Mouse (Mus musculus): Measurements from ENCODE around the gene Rad51ap1.
A peak's percentile ranks its signal among the peaks of the same experiment; 100 is the strongest.

The Rad51ap1 gene

DNA sequence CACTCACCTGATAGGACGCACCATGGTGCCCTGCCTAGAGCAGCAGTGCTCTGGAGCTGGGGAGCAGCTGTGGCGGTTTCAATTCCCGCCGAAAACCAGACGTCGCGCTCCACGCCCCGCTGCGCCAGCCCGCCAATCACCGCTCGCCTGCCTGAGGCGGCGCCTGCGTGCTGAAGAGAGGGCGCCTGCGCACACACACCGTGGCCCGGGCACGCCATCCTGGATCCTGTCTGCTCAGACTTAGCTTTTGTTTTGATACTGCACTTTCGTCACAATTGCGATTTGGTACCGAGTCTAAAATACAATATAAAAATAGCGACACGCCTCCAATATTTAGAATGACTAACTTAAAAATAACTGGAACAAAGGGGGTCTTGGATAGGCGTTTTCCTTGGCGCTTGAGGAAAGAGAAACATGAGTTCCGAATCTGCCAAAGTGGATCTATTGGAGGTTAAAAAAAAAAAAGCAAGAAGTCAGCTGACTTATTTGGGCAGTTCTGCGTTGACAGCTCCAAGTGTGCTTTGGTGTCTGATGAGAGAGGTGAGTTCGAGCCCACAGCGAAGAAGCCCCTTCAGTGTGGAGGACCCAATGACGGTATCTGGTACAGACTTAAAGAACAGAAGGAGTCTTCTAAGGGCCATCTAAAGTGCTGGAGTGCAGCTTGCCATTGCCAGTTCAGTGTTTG lies at the start of gene Rad51ap1, which contains the start of gene D6Wsu163e:
Rad51ap1 (minus strand) TSS at position 101 of the 685 bp plus-strand sequence.
D6Wsu163e (plus strand) TSS at position 476 of the 685 bp plus-strand sequence.
- peak; percentile 97 for DNase-seq (ENCODE audit: low spot score)

DNA sequence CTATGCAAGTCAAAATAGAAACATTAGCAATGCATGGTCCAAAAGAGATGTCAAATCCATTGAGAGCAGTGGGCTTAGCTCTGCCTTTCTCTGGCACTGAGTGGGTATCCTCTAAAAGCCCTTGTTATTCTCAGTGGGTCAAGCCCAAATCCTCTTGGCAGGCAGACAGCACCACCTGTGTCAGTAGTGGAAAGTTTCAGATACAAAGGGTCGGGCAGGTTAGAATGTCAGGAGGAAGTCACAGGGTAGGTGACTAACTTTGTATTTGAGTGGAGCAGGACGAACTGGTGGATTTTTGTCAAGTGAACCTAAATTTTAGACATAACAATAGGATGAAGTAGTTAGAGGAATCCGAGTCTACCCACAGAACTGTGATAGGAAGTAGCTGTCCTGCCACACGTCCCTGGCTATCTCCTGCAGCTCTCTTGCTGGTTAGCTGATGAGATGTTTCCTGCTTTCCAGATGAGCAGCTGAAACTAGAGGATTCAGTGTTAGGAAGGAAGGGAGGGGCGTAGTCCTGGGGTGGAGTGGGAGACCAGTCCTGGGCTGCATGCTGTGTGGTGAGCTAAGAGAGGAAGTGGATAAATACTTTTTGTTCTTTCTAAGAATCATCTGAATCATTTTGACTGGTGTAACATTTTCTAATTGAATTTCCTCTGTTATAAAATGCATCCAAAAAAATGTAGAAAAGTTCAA lies 42.3 kb upstream of the Rad51ap1 start:
- no peak for DNase-seq (ENCODE audit: low spot score)

DNA sequence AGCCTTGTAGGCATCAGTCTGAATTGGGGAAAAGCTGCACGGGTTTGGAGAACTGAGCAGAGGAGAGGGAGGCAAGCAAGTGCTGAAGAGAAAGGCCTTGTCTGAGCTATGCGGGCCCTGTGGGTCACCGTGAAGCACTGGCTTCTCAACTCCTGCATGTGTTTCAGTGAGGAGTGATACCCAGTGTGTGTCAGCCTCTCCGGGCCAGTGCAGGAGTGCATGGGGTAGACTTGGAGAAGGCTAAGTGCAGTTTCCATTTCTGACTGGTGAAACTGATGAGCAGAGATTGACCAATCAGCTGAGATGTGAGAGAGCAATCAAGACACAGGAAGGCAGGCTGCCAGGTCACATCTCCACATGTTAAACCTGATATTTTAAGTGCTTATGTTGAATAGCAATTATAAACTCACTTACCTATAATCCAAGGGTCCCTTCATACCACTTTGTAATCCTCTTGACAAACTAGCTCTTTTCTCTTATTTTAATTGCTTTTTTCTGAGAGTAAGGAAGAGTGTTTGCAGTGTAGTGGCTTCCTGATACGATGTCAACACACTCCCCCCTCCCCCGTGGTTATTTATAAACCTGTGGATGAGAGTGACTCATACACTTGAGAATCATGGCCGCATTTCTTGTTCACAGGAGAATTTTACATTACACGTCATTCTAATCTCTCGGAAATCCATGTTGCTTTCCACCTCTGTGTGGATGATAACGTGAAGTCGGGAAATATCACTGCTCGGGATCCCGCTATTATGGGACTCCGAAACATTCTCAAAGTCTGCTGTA lies 27.0 kb upstream of the Rad51ap1 start:
- no peak for DNase-seq (ENCODE audit: low spot score)

DNA sequence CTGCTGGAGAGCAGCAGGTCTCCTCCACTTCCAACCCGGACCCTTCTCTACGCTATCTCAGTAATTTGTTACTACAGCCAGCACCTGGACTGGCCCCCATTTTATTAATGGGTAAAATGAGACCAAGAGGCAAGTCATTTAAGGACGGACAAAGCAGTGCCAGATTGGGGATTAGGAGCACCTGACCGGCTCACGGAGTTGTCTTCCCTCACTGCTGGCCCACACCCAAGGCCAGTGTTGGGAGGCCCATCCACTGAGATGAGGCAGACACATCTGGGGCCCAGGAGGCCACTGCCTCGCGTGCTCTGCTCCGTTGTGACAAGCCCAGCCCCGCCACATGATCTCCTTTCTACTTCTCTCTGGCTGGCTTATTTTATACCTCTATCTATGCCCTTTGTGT lies 24.0 kb upstream of the Rad51ap1 start:
- no peak for DNase-seq (ENCODE audit: low spot score)

DNA sequence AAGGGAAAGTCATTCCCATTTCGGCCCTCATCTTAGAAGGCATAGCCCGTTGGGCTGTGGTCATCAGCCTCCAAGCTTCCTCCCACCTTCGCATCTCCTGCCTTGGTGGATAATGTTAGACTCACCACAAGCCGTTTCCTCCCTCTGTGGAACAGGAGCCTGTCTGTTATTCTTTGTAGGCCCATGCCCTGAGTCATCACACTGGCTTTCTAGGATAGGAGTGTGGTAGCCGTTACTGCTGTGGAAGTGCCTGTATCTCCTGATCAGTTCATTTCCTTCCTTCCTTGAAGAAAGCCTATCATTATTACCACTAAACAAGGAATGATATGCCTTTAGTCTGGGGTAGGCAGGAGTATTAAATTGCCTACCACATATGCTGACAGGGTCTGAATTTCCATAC lies 23.3 kb upstream of the Rad51ap1 start:
- DNase-seq (ENCODE audit: low spot score), result no peak

DNA sequence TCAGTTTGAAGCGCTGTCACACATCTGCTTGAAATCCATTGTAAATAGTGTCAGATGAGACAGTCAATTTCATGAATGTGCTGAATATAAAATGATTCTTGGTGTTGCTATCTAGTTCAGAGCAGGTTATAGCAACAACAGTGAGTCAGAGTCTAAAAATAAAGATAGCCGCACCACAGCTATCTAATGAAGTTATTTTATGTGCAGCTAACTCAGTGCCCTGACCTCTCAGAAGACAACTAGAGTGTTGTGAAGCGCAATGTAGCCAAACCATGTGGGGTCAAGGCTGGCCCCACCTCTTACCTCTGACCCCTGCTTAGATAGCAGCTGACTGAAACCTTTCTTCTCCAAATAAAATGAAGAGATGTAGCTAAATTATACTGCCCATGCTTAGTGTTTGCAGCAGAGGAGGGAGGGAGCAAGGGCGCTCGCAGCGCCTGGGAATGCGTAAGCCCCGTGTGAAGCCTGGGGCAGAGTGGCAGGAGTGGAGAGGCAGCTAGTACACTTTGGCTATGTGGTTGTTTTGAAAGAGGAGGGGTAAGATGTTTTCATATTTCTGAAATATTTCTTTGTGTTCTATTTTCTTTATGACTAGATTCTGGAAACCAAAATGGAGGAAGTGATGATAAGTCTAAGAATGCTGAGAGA lies 22.1 kb upstream of the Rad51ap1 start:
- DNase-seq (ENCODE audit: low spot score), result no peak

DNA sequence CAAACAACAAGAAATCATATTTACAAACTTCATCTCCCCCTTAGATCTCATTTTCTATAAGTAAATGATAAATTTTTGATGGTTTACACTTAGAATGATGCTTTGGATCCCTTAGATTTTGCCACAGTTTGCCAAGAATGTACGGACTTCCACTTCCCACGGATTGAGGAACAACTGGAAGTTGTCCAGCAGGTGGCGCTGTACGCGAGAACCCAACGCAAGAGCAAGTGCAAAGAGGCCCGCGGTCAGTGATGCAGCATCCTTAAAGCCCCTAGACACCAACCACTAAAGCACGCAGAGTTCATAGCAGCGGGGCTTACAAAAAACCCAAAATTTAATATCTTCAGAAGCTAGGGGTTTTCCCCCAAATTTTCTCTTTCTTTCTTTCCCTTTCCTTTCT lies 16.3 kb upstream of the Rad51ap1 start:
- DNase-seq (ENCODE audit: low spot score), result peak; percentile 93

DNA sequence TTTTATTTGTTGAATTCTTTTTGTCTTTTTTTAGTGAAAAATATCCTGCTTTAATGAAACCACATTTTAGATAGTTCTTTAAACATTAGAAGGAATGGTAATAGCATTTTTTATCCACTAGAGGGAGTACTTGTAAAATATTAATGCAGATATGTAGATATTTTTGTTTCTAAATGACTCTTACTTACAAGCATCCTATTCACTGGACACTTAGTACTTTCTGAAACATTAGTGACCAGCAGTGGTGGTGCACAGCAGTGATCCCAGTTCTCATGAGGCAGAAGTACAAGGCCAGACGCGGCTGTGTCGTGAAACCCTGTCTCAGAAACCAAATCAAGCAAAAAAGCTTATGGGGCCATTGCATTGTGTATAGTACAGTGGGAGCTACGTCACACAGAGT lies 8.9 kb upstream of the Rad51ap1 start:
- DNase-seq (ENCODE audit: low spot score), result no peak

DNA sequence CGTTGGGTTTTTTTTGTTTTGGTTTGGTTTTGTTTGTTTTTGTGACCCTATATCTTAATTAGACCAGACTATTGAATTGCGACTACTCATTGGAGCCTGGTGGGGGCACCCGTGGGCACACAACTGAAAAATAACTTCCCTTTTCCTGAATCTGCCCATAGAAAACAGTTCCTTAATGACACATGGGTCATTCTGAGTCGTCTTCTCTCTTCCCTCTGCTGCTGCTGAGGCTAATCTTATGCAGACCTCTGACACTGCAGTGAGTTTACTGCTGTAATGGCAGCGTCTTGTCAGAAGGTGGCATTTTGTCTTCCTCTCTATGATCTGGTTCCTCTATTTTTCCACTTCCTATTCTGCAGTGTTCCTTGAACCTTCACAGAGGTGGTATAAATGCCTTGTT lies 1.1 kb upstream of the Rad51ap1 start:
- DNase-seq (ENCODE audit: low spot score), result peak; percentile 29

DNA sequence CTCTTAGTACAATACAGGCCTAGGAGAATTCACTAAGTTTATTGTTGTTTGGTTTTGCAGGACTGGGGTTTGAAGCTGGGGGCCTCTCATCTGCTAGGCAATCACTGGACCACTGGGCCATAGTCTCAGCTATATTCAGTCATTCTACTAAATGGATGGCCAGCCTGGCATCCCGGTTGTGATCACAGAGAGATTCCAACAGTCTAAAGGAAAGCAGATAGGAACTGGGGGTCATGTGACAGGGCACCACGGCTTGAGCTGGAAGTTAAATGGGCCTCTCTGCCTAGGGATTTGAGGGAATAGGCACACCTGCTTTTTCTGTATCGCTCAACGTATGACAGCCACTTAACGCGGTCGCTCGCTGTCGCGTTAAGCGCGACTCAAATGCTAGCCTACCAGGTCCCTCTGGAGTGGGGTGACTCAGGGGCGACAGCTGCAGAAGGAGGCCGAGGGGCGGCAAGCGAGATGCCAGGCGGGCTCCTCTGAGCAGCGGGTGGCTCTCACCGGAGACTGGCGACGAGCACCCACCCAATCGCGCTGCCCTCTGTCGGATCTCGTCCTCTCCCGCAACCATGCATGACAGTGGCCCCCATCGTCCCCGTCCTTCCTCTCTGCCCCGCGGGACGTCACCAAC lies 417 bp downstream of the Rad51ap1 start:
- peak; percentile 5 for DNase-seq (ENCODE audit: low spot score)

DNA sequence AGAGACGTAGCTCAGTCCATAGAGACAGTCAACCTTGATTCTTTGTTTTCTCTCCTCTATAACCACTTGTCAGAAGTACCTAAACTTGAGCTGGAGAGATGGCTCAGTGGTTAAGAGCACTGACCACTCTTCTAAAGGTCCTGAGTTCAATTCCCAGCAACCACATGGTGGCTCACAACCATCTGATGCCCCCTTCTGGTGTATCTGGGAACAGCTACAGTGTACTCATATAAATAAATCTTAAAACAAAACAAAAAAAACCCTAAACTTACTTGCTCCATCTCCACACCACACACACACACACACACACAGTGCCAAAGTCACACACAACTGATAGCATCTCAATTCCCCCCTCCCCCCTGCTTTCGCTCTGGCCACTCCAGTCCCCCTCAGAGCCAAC lies 1.3 kb downstream of the Rad51ap1 start:
- no peak for DNase-seq (ENCODE audit: low spot score)

DNA sequence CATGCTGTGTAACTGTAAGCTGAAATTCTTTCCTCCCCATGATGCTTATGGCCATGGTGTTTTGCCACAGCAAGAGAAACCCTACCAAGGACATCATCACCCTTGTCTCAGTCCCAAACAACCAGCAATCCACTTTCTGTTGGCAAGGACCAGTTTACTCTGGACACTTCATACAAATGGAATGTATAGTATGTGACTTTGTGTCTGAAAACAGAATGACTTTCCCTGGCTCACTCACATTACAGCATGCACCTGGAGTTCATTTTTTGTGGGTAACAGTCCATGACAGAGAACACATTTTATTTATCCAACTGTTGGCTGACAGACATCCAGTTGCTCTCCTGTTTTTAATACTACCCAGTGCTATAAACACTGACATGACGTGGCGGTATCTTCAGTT lies 6.5 kb downstream of the Rad51ap1 start:
- no peak for DNase-seq (ENCODE audit: low spot score)

DNA sequence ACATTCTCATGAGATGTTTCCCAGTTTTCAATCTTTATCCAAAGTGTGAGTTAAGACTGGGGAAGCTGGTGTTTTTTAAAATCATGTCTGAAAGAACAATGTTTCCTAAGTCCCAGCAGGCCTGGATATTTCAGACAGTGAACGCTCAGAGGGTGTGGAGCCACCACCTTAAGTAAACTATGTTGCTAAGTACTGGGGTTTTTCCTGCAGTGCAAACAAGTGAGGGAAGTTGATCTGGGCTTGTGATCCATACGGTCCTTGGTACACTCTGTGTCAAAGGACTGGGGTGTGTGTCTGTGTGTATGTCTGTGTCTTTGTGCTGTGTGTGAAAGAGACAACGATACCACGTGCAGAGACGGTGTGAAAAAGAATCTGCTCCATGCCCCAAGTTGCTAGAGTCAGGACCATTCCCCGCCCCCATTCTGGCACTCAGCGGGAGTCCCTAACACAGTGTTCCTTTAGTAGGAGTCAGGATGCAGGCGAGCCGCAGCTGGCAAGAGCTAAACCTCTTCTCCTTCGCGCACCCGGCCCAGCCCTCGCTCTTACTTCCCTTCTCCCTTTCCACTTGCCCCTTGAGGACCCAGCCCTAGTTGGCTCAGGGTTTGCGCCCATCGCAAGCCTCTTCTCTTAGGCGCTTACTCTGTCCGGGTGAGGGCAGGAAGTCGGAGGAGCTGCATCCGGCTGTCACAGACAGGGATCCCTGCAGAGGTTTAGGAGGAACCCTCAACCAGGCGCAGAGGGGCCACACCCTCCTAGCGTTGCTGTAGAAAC lies 18.1 kb downstream of the Rad51ap1 start, which contains the start of gene Dyrk4:
Dyrk4 (minus strand) TSS at position 729 of the 771 bp plus-strand sequence.
- DNase-seq (ENCODE audit: low spot score), result peak; percentile 56

DNA sequence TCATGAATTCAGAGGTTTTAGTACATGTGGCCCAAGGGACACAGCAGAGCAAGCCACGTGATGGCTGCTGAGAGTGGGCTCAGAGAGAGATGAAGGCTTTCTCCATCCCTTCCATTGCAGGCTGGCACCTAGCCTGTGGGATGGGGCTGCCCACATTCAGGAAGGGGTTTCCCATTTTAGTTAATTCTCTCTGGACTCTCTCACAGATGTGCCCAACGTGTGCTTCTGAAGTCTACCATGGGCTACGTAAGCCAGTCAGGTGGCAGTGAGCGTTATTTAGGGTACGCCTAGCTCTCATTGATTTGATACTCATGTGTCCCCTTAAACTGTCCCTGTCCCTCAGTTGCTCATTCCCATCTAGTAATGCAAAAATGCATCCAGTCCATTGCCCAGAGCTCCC lies 24.5 kb downstream of the Rad51ap1 start:
- no peak for DNase-seq (ENCODE audit: low spot score)

DNA sequence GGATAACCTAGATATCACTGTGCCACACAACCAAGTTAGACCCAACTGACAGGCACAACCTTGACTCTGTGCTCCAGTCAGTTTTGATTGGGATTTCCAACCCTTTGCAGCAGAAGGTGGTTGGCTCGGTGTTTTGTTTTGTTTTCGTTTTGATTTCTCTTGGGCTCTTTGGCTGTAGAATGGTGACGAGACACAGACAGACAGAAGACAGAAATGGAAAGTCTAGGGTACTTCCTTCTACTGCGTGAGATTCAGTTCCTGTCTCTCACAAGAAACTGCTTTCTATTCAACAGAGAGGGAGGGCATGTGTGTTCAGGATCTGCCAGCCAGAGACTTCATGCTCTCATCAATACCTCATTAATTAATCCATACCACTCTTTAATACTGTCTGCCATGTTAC lies 28.7 kb downstream of the Rad51ap1 start:
- DNase-seq (ENCODE audit: low spot score), result no peak

DNA sequence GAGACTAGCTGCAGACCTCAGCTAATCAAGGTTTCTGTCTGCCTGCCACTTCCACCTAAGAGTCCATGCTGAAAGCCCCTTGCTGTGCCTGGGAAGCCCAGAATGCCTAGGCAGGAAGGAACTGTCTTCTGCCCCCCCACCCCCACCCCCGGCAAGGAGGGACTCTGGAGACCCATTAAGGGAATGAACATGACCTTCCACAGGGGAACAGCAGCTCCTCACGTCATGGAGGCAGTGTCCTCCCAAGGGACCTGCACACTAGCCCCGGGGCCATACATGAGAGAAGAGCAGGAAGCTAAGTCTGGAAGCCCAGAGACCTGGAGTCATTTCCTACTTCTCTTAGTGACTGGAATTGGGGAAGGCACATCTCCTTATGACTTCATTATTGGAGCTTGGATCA lies 31.5 kb downstream of the Rad51ap1 start:
- no peak for DNase-seq (ENCODE audit: low spot score)

DNA sequence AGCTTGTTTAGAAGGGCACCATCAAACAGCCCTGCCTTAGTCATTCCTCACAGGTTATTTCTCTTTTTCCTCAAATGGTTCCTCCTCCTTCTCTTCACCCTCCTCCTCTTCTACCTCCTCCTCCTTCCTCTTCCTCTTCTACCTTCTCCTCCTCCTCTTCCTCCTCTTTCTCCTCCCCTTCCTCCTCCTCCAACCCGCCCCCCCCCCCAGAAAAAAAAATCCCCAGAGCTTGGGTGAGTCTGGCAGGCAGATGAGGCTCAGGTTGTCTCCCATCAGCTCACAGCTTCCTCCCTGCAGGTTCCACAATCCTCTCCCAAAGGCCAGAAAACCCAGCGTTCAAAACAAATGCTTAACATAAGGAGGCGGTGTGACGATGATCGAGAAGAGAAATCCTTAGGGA lies 32.0 kb downstream of the Rad51ap1 start:
- DNase-seq (ENCODE audit: low spot score), result no peak

DNA sequence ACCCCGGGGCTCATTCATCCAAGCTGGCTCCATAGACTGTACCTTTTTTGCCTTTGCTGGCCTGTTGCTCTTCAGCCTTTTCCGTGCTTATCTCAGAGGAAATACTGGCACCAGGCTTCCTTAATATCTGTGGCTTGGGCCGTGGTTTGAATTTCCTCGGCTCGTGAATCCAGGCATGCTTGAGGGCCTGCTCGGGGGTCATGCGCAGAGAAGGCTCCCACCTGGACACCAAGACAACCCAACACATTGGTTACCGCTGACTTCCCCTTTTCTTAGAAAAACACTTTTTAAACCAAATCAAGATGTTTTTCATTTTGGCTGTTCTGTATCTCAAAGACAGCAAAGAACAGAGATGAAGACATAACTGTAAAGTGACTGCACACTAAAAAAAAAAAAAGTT lies 62.3 kb downstream of the Rad51ap1 start:
- no peak for DNase-seq (ENCODE audit: low spot score)
